Comparison of ENCODE assay signal across 17 mouse cellular contexts in the genomic region with DNA sequence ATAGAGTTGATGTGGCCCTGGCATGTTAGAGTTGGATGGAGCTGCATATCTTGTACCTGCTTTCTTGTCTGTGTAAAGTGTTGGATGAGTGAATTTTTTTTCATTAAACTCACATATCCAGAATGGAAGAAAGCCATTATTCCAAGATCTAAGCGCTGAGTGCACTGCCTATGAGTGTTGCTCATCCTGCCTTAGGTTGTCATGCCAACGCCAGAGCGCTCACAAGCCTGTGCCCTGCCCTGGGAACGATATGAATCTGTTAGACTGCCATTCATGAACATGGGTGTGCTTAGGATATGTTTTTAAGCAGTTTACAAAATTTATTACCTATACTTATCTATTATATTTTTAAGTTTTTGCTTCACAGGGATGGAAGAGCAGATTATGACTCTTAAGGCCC.
DNase-seq lines count a peak whose midpoint lies in the region; ATAC-seq lines count a peak whose summit lies in the region.
"Had no signal": no experiment of that assay in that cellular context is flagged by ENCODE, and none has a peak within 500 bp of the region (broad histone marks: within the 10 kb centered on the region; RNA-seq: fewer than 3 reads in every experiment).

No protein-coding gene starts in this region.

- no peak overlapping the region for H3K9ac ChIP-seq in hindbrain, embryonic 12.5 days
- H3K9ac ChIP-seq in hindbrain, embryonic 11.5 days (ENCODE audit: low read depth, low read length): no peak overlapping the region
- H3K9ac ChIP-seq in neural tube, embryonic 14.5 days (replicated peaks; ENCODE audit: low read depth, low read length): no peak overlapping the region
- H3K9ac ChIP-seq: embryonic facial prominence, embryonic 13.5 days; liver, embryonic 12.5 days had no signal

- no peak overlapping the region for H3K4me2 ChIP-seq in hindbrain, embryonic 12.5 days (replicated peaks)
- H3K4me2 ChIP-seq in hindbrain, embryonic 11.5 days (replicated peaks; ENCODE audit: low read depth, low read length): no peak overlapping the region
- H3K4me2 ChIP-seq in neural tube, embryonic 14.5 days (ENCODE audit: low read depth, low read length): no peak overlapping the region
- H3K4me2 ChIP-seq: embryonic facial prominence, embryonic 13.5 days; liver, embryonic 12.5 days had no signal

- no peak for DNase-seq in hindbrain, embryonic 11.5 days (ENCODE audit: low spot score)
- DNase-seq in right cerebral cortex, adult 18-20 months: peak; percentile 8
- no peak for DNase-seq in right cerebral cortex, postnatal 4 days
- DNase-seq in layer of hippocampus, adult 8-10 months (ENCODE audit: low spot score in 2 of 2): peak; percentile 22 to 30
- DNase-seq in limb, embryonic 10.5 days (ENCODE audit: low spot score): no peak
- no peak for DNase-seq in thymus, postnatal 10 days (ENCODE audit: low spot score in 2 of 2)
- DNase-seq: adrenal gland, postnatal 10 days; heart, adult 18-20 months; thymus, postnatal 25 days had no signal

- H3K27ac ChIP-seq in hindbrain, embryonic 12.5 days: no peak overlapping the region
- H3K27ac ChIP-seq in hindbrain, embryonic 11.5 days (ENCODE audit: low read depth, low read length): no peak overlapping the region
- no peak overlapping the region for H3K27ac ChIP-seq in neural tube, embryonic 14.5 days (ENCODE audit: low read depth, low read length)
- H3K27ac ChIP-seq in limb, embryonic 10.5 days: no peak overlapping the region
- H3K27ac ChIP-seq: embryonic facial prominence, embryonic 13.5 days; kidney, postnatal 0 days; left cerebral cortex, adult 2 months; liver, embryonic 12.5 days had no signal

- no peaks in the 10 kb centered on the region for H3K36me3 ChIP-seq in hindbrain, embryonic 12.5 days
- H3K36me3 ChIP-seq in hindbrain, embryonic 11.5 days (ENCODE audit: control insufficient read depth, insufficient read depth, low read length): no peaks in the 10 kb centered on the region
- H3K36me3 ChIP-seq in neural tube, embryonic 14.5 days (ENCODE audit: control insufficient read depth, insufficient read depth, low read length): no peaks in the 10 kb centered on the region
- no peaks in the 10 kb centered on the region for H3K36me3 ChIP-seq in limb, embryonic 10.5 days
- H3K36me3 ChIP-seq: embryonic facial prominence, embryonic 13.5 days; G1E; liver, embryonic 12.5 days had no signal

- WGBS in hindbrain, embryonic 12.5 days: 74% methylated on average over 4 of the region's 4 CpGs
- WGBS in hindbrain, embryonic 11.5 days: 80% methylated on average over 4 of the region's 4 CpGs
- WGBS in neural tube, embryonic 14.5 days: 73% methylated on average over 4 of the region's 4 CpGs
- 93% methylated on average over 4 of the region's 4 CpGs for WGBS in limb, embryonic 10.5 days

- peak; percentile 69; the same call in 1 of the 2 replicates for ATAC-seq in hindbrain, embryonic 12.5 days (ENCODE audit: low FRiP score)
- no peak for ATAC-seq in hindbrain, embryonic 11.5 days (ENCODE audit: low FRiP score)
- peak; percentile 68; the same call in 1 of the 2 replicates for ATAC-seq in neural tube, embryonic 14.5 days (ENCODE audit: low read depth)
- ATAC-seq: liver, embryonic 12.5 days; lung, postnatal 0 days had no signal

- no peak overlapping the region for H3K4me3 ChIP-seq in hindbrain, embryonic 12.5 days
- no peak overlapping the region for H3K4me3 ChIP-seq in hindbrain, embryonic 11.5 days (ENCODE audit: low read depth, low read length)
- H3K4me3 ChIP-seq in neural tube, embryonic 14.5 days (ENCODE audit: low read depth, low read length): no peak overlapping the region
- H3K4me3 ChIP-seq in limb, embryonic 10.5 days: no peak overlapping the region
- H3K4me3 ChIP-seq: embryonic facial prominence, embryonic 13.5 days; left cerebral cortex, adult 2 months; liver, embryonic 12.5 days had no signal

- no peaks in the 10 kb centered on the region for H3K27me3 ChIP-seq in hindbrain, embryonic 12.5 days
- no peaks in the 10 kb centered on the region for H3K27me3 ChIP-seq in hindbrain, embryonic 11.5 days (ENCODE audit: control insufficient read depth, insufficient read depth, low read length)
- no peaks in the 10 kb centered on the region for H3K27me3 ChIP-seq in neural tube, embryonic 14.5 days (ENCODE audit: control insufficient read depth, insufficient read depth, low read length)
- H3K27me3 ChIP-seq in limb, embryonic 10.5 days (ENCODE audit: low read depth, poor library complexity, severe bottlenecking): no peaks in the 10 kb centered on the region
- H3K27me3 ChIP-seq: embryonic facial prominence, embryonic 13.5 days; liver, embryonic 12.5 days had no signal

- no peaks in the 10 kb centered on the region for H3K4me1 ChIP-seq in hindbrain, embryonic 12.5 days
- no peaks in the 10 kb centered on the region for H3K4me1 ChIP-seq in hindbrain, embryonic 11.5 days (replicated peaks; ENCODE audit: control insufficient read depth, insufficient read depth, low read length)
- H3K4me1 ChIP-seq in neural tube, embryonic 14.5 days (ENCODE audit: control insufficient read depth, insufficient read depth, low read length): no peaks in the 10 kb centered on the region
- H3K4me1 ChIP-seq in limb, embryonic 10.5 days: no peaks in the 10 kb centered on the region
- H3K4me1 ChIP-seq: embryonic facial prominence, embryonic 13.5 days; liver, embryonic 12.5 days had no signal

- H3K9me3 ChIP-seq in hindbrain, embryonic 12.5 days (replicated peaks): no peaks in the 10 kb centered on the region
- no peaks in the 10 kb centered on the region for H3K9me3 ChIP-seq in hindbrain, embryonic 11.5 days (ENCODE audit: control insufficient read depth, low read length)
- H3K9me3 ChIP-seq in neural tube, embryonic 14.5 days (ENCODE audit: control insufficient read depth, low read length): no peaks in the 10 kb centered on the region
- no peaks in the 10 kb centered on the region for H3K9me3 ChIP-seq in limb, embryonic 10.5 days (replicated peaks)
- H3K9me3 ChIP-seq: embryonic facial prominence, embryonic 13.5 days; G1E; liver, embryonic 12.5 days had no signal

Comparison
In these comparisons a context has a peak if more than half of its experiments do, and no peak if none do; other contexts are left out.
1. DNase-seq: peak in right cerebral cortex, adult 18-20 months (single experiment) and layer of hippocampus, adult 8-10 months (2 of 2); none in hindbrain, embryonic 11.5 days (single experiment), right cerebral cortex, postnatal 4 days (single experiment), limb, embryonic 10.5 days (single experiment) and thymus, postnatal 10 days (0 of 2).